Mouse (Mus musculus): ENCODE results near the gene Slc38a6. TPM values are rescaled to one million over a fixed set of nuclear protein-coding genes. Genes with fewer than 3 reads are reported as not detected.

The Slc38a6 gene
- total and polyA plus RNA-seq, 3 experiments = 7.0 to 15.4 (median 10.2) TPM

- Histone ChIP-seq H3K4me2 (ENCODE audit: insufficient read depth, low read depth, poor library complexity, severe bottlenecking) (no peak overlapping the region), H3K79me2 (replicated peaks; ENCODE audit: control insufficient read depth, extremely low read depth, insufficient read depth, poor library complexity, severe bottlenecking) (no peaks in the 10 kb centered on the region), H3K4me1 (ENCODE audit: control insufficient read depth in 1 of 2, insufficient read depth in 2 of 2) (peaks cover 7 to 34% of the 10 kb centered on the region in 2 experiments; a peak in 3 of 4 replicates), H3K27ac (ENCODE audit: insufficient read depth, low read depth) (no peak overlapping the region), H3K4me3 (replicated peaks in 1 of 3; ENCODE audit: low read depth in 2 of 3, low read length in 2 of 3, poor library complexity in 1 of 3) (no peak overlapping the region), H3K27me3 (replicated peaks) (no peaks in the 10 kb centered on the region), H3K9ac (ENCODE audit: insufficient read depth, low read depth) (no peak overlapping the region), H3K36me3 (replicated peaks in 1 of 2; ENCODE audit: control insufficient read depth in 1 of 2, insufficient read depth in 1 of 2, low read length in 1 of 2) (peaks cover 2 to 31% of the 10 kb centered on the region in 2 experiments), H3K9me3 (replicated peaks; ENCODE audit: low read length) (no peaks in the 10 kb centered on the region)
- dilution Hi-C loops (cut with MboI; ENCODE audit: extremely low pct_ligation_motif_present, extremely low pct_unique_long_range_greater_than_20kb, low sequenced_read_pairs) (no loop called here), in situ Hi-C loops (cut with MboI; ENCODE audit: low pct_ligation_motif_present, low pct_unique_long_range_greater_than_20kb, low sequenced_read_pairs) (no loop called here)
- TF ChIP-seq CHD2 (IDR thresholded peaks at IDR 0.05; ENCODE audit: low read length) = no peak
- TF ChIP-seq ELF1 (IDR thresholded peaks at IDR 0.05; ENCODE audit: low read depth, low read length) = no peak
- TF ChIP-seq KAT2A (IDR thresholded peaks at IDR 0.05; ENCODE audit: insufficient replicate concordance, low read length) = no peak
- TF ChIP-seq NRF1 (IDR thresholded peaks at IDR 0.05; ENCODE audit: low read depth, low read length) = no peak
- DNase-seq (ENCODE audit: extremely low read depth) = no peak
Observed at GRCm38 (mm10) chr12:73358640-73359039, 72.1 kb downstream of the Slc38a6 start.

- no peak overlapping the region for H3K4me3 ChIP-seq (replicated peaks in 1 of 3; ENCODE audit: low read depth in 2 of 3, low read length in 2 of 3, poor library complexity in 1 of 3)
- dilution Hi-C loops (cut with MboI; ENCODE audit: extremely low pct_ligation_motif_present, extremely low pct_unique_long_range_greater_than_20kb, low sequenced_read_pairs) = no loop called here
- H3K9me3 ChIP-seq (replicated peaks; ENCODE audit: low read length) = no peaks in the 10 kb centered on the region
- H3K36me3 ChIP-seq (replicated peaks in 1 of 2; ENCODE audit: control insufficient read depth in 1 of 2, insufficient read depth in 1 of 2, low read length in 1 of 2) = peaks cover 2 to 31% of the 10 kb centered on the region in 2 experiments
- no peaks in the 10 kb centered on the region for H3K27me3 ChIP-seq (replicated peaks)
- TF ChIP-seq CHD1 (IDR thresholded peaks at IDR 0.05; ENCODE audit: low read depth, low read length) = no peak
- no peak for TF ChIP-seq ZC3H11A (IDR thresholded peaks at IDR 0.05; ENCODE audit: low read depth, low read length)
- no peak for TF ChIP-seq GABPA (IDR thresholded peaks at IDR 0.05; ENCODE audit: insufficient replicate concordance, low read depth, low read length)
- TF ChIP-seq JUN (IDR thresholded peaks at IDR 0.05; ENCODE audit: insufficient read depth, low read depth, low read length) = no peak
- no peak for TF ChIP-seq NRF1 (IDR thresholded peaks at IDR 0.05; ENCODE audit: low read depth, low read length)
- no peak for TF ChIP-seq MEF2A (IDR thresholded peaks at IDR 0.05; ENCODE audit: borderline replicate concordance, low read depth, low read length)
- no peak overlapping the region for H3K4me2 ChIP-seq (ENCODE audit: insufficient read depth, low read depth, poor library complexity, severe bottlenecking)
- H3K9ac ChIP-seq (ENCODE audit: insufficient read depth, low read depth) = no peak overlapping the region
- peaks cover 7 to 25% of the 10 kb centered on the region in 2 experiments; a peak in 3 of 4 replicates for H3K4me1 ChIP-seq (ENCODE audit: control insufficient read depth in 1 of 2, insufficient read depth in 2 of 2)
- no peak overlapping the region for H3K27ac ChIP-seq (ENCODE audit: insufficient read depth, low read depth)
- DNase-seq (ENCODE audit: extremely low read depth) = no peak
- no peaks in the 10 kb centered on the region for H3K79me2 ChIP-seq (replicated peaks; ENCODE audit: control insufficient read depth, extremely low read depth, insufficient read depth, poor library complexity, severe bottlenecking)
- in situ Hi-C loops (cut with MboI; ENCODE audit: low pct_ligation_motif_present, low pct_unique_long_range_greater_than_20kb, low sequenced_read_pairs) = no loop called here
Observed at GRCm38 (mm10) chr12:73359520-73359919, 72.9 kb downstream of the Slc38a6 start.

- dilution Hi-C loops (cut with MboI; ENCODE audit: extremely low pct_ligation_motif_present, extremely low pct_unique_long_range_greater_than_20kb, low sequenced_read_pairs) = no loop called here
- Histone ChIP-seq H3K9ac (ENCODE audit: insufficient read depth, low read depth) (no peak overlapping the region), H3K36me3 (replicated peaks in 1 of 2; ENCODE audit: control insufficient read depth in 1 of 2, insufficient read depth in 1 of 2, low read length in 1 of 2) (peaks cover 2 to 25% of the 10 kb centered on the region in 2 experiments), H3K4me1 (ENCODE audit: control insufficient read depth in 1 of 2, insufficient read depth in 2 of 2) (peaks cover 2 to 17% of the 10 kb centered on the region in 2 experiments; a peak in 3 of 4 replicates), H3K27ac (ENCODE audit: insufficient read depth, low read depth) (no peak overlapping the region), H3K4me2 (ENCODE audit: insufficient read depth, low read depth, poor library complexity, severe bottlenecking) (no peak overlapping the region), H3K79me2 (replicated peaks; ENCODE audit: control insufficient read depth, extremely low read depth, insufficient read depth, poor library complexity, severe bottlenecking) (no peaks in the 10 kb centered on the region), H3K9me3 (replicated peaks; ENCODE audit: low read length) (no peaks in the 10 kb centered on the region), H3K27me3 (replicated peaks) (no peaks in the 10 kb centered on the region), H3K4me3 (replicated peaks in 1 of 3; ENCODE audit: low read depth in 2 of 3, low read length in 2 of 3, poor library complexity in 1 of 3) (no peak overlapping the region)
- TF ChIP-seq TBP (conservative IDR thresholded peaks at IDR 0.05; ENCODE audit: low read depth, low read length) (no peak), MYC (IDR thresholded peaks at IDR 0.05; ENCODE audit: low read depth, low read length) (no peak), MAZ (IDR thresholded peaks at IDR 0.05; ENCODE audit: low read depth, low read length) (no peak), USF2 (conservative IDR thresholded peaks at IDR 0.05; ENCODE audit: low read depth, low read length) (no peak), BHLHE40 (IDR thresholded peaks at IDR 0.05; ENCODE audit: low read depth, low read length) (no peak), USF1 (IDR thresholded peaks at IDR 0.05; ENCODE audit: low read depth, low read length) (no peak), SMC3 (IDR thresholded peaks at IDR 0.05; ENCODE audit: low read depth, low read length) (no peak), ZKSCAN1 (IDR thresholded peaks at IDR 0.05; ENCODE audit: borderline replicate concordance, low read depth, low read length) (no peak)
- in situ Hi-C loops (cut with MboI; ENCODE audit: low pct_ligation_motif_present, low pct_unique_long_range_greater_than_20kb, low sequenced_read_pairs) = no loop called here
- no peak for DNase-seq (ENCODE audit: extremely low read depth)
Observed at GRCm38 (mm10) chr12:73361201-73361600, 74.6 kb downstream of the Slc38a6 start.
